Mouse (Mus musculus): ENCODE measurements around the gene Sox5. TPM values are rescaled to one million over a fixed set of nuclear protein-coding genes. Genes with fewer than 3 reads are reported as not detected.
A peak's percentile ranks its signal among the peaks of the same experiment; 100 is the strongest.

Gene Sox5
- polyA plus RNA-seq, 1 experiment = 0.81 TPM

GRCm38 (mm10) chr6:144681045-144681789 lies 100.6 kb downstream of the Sox5 start:
- TF ChIP-seq POLR2A (IDR thresholded peaks at IDR 0.05; ENCODE audit: control insufficient read depth, extremely low read depth, insufficient read depth, low read length, poor library complexity) = no peak
- TF ChIP-seq CTCF (IDR thresholded peaks at IDR 0.05; ENCODE audit: borderline replicate concordance, control insufficient read depth, extremely low read depth, insufficient read depth, low read length, poor library complexity) = no peak
- Histone ChIP-seq H3K36me3 (ENCODE audit: control insufficient read depth, insufficient read depth, low read length) (no peaks in the 10 kb centered on the region), H3K4me3 (ENCODE audit: control insufficient read depth, insufficient read depth, low read length) (no peak overlapping the region), H3K27ac (ENCODE audit: control insufficient read depth, insufficient read depth, low read length) (no peak overlapping the region), H3K27me3 (ENCODE audit: control insufficient read depth, insufficient read depth, low read length) (no peaks in the 10 kb centered on the region), H3K4me1 (replicated peaks; ENCODE audit: control insufficient read depth, insufficient read depth, low read length) (peaks cover 8% of the 10 kb centered on the region)
- WGBS = 90% methylated on average over 12 of the region's 12 CpGs
- DNase-seq = no peak

- WGBS = 13% methylated on average over 9 of the region's 9 CpGs
- Histone ChIP-seq H3K27me3 (ENCODE audit: control insufficient read depth, insufficient read depth, low read length) (no peaks in the 10 kb centered on the region), H3K36me3 (ENCODE audit: control insufficient read depth, insufficient read depth, low read length) (no peaks in the 10 kb centered on the region), H3K4me1 (replicated peaks; ENCODE audit: control insufficient read depth, insufficient read depth, low read length) (peaks cover 15% of the 10 kb centered on the region), H3K4me3 (ENCODE audit: control insufficient read depth, insufficient read depth, low read length) (peak overlapping the region; percentile 30; the same call in 1 of the 2 replicates), H3K27ac (ENCODE audit: control insufficient read depth, insufficient read depth, low read length) (0 out of 2 replicates have a peak overlapping the region, but pooled peaks have one; percentile 56)
- DNase-seq = peak; percentile 27
- TF ChIP-seq POLR2A (IDR thresholded peaks at IDR 0.05; ENCODE audit: control insufficient read depth, extremely low read depth, insufficient read depth, low read length, poor library complexity) = no peak
Measured at GRCm38 (mm10) chr6:144677491-144678133, 104.2 kb downstream of the Sox5 start.

- H3K4me3 ChIP-seq (ENCODE audit: control insufficient read depth, insufficient read depth, low read length) = no peak overlapping the region
- 96% methylated on average over 6 of the region's 6 CpGs for WGBS
- DNase-seq = no peak
- no peak overlapping the region for H3K27ac ChIP-seq (ENCODE audit: control insufficient read depth, insufficient read depth, low read length)
- TF ChIP-seq POLR2A (IDR thresholded peaks at IDR 0.05; ENCODE audit: control insufficient read depth, extremely low read depth, insufficient read depth, low read length, poor library complexity) (no peak), CTCF (IDR thresholded peaks at IDR 0.05; ENCODE audit: borderline replicate concordance, control insufficient read depth, extremely low read depth, insufficient read depth, low read length, poor library complexity) (no peak)
- H3K36me3 ChIP-seq (ENCODE audit: control insufficient read depth, insufficient read depth, low read length) = no peaks in the 10 kb centered on the region
- H3K4me1 ChIP-seq (replicated peaks; ENCODE audit: control insufficient read depth, insufficient read depth, low read length) = peaks cover 19% of the 10 kb centered on the region
- no peaks in the 10 kb centered on the region for H3K27me3 ChIP-seq (ENCODE audit: control insufficient read depth, insufficient read depth, low read length)
Measured at GRCm38 (mm10) chr6:144675111-144675510, 106.7 kb downstream of the Sox5 start.

DNA sequence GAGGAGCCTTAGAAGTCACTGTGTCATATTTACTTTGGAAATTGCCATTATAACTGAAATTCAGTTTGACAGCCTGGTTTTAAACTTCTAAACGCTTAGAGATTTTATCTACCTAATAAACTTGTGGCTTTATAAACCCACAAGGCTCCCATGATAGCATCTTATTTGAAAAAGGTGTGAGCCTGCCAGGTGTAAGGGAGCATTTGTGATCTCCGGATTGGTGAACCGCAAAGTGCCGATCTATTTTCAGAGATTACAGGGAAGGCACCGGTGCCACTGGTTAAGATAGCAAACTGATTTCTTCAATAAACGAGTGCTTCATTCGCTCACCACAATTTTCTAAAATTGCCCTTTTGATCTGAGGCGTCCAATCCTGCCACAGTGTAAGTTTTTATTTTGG lies 107.9 kb downstream of the Sox5 start:
- Histone ChIP-seq H3K36me3 (ENCODE audit: control insufficient read depth, insufficient read depth, low read length) (no peaks in the 10 kb centered on the region), H3K4me3 (ENCODE audit: control insufficient read depth, insufficient read depth, low read length) (no peak overlapping the region), H3K27ac (ENCODE audit: control insufficient read depth, insufficient read depth, low read length) (no peak overlapping the region), H3K27me3 (ENCODE audit: control insufficient read depth, insufficient read depth, low read length) (no peaks in the 10 kb centered on the region), H3K4me1 (replicated peaks; ENCODE audit: control insufficient read depth, insufficient read depth, low read length) (peaks cover 19% of the 10 kb centered on the region)
- peak; percentile 20 for DNase-seq
- WGBS = 8% methylated on average over 8 of the region's 8 CpGs
- TF ChIP-seq POLR2A (IDR thresholded peaks at IDR 0.05; ENCODE audit: control insufficient read depth, extremely low read depth, insufficient read depth, low read length, poor library complexity) (no peak), CTCF (IDR thresholded peaks at IDR 0.05; ENCODE audit: borderline replicate concordance, control insufficient read depth, extremely low read depth, insufficient read depth, low read length, poor library complexity) (no peak)

- WGBS = 6% methylated on average over 3 of the region's 3 CpGs
Measured at GRCm38 (mm10) chr6:144670433-144671167, 111.2 kb downstream of the Sox5 start.

DNA sequence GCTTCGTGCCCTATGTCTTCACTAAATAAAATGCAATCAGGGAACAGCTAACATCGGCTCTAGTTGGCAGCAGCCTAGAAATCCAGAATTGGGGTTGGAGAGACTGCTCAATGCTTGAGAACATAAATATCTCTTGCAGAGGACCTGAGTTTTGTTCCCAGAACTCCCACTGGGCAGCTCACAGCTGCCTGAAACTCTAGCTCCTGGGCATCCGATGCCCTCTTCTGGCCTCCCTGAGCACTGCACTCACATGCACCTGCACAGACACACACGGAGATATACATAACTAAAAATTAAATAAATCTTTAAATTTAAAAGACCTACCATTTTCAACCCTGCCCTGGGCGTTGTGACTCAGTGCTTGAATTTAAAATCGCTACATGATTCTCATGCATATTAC lies 115.2 kb downstream of the Sox5 start:
- no peak for DNase-seq
- no peak overlapping the region for H3K27ac ChIP-seq (ENCODE audit: control insufficient read depth, insufficient read depth, low read length)
- H3K4me1 ChIP-seq (replicated peaks; ENCODE audit: control insufficient read depth, insufficient read depth, low read length) = peaks cover 3% of the 10 kb centered on the region; the same call in 1 of the 2 replicates
- H3K36me3 ChIP-seq (ENCODE audit: control insufficient read depth, insufficient read depth, low read length) = no peaks in the 10 kb centered on the region
- 98% methylated on average over 6 of the region's 6 CpGs for WGBS
- TF ChIP-seq POLR2A (IDR thresholded peaks at IDR 0.05; ENCODE audit: control insufficient read depth, extremely low read depth, insufficient read depth, low read length, poor library complexity) (no peak), CTCF (IDR thresholded peaks at IDR 0.05; ENCODE audit: borderline replicate concordance, control insufficient read depth, extremely low read depth, insufficient read depth, low read length, poor library complexity) (no peak)
- H3K4me3 ChIP-seq (ENCODE audit: control insufficient read depth, insufficient read depth, low read length) = no peak overlapping the region
- H3K27me3 ChIP-seq (ENCODE audit: control insufficient read depth, insufficient read depth, low read length) = no peaks in the 10 kb centered on the region

More at GRCm38 (mm10) chr6:144670433-144671167, 111.2 kb downstream of the Sox5 start:
- Histone ChIP-seq H3K4me3 (ENCODE audit: control insufficient read depth, insufficient read depth, low read length) (no peak overlapping the region), H3K27ac (ENCODE audit: control insufficient read depth, insufficient read depth, low read length) (no peak overlapping the region; the same call in 1 of the 2 replicates), H3K36me3 (ENCODE audit: control insufficient read depth, insufficient read depth, low read length) (no peaks in the 10 kb centered on the region), H3K27me3 (ENCODE audit: control insufficient read depth, insufficient read depth, low read length) (no peaks in the 10 kb centered on the region), H3K4me1 (replicated peaks; ENCODE audit: control insufficient read depth, insufficient read depth, low read length) (peaks cover 11% of the 10 kb centered on the region; the same call in 1 of the 2 replicates)
- no peak for TF ChIP-seq POLR2A (IDR thresholded peaks at IDR 0.05; ENCODE audit: control insufficient read depth, extremely low read depth, insufficient read depth, low read length, poor library complexity)
- TF ChIP-seq CTCF (IDR thresholded peaks at IDR 0.05; ENCODE audit: borderline replicate concordance, control insufficient read depth, extremely low read depth, insufficient read depth, low read length, poor library complexity) = no peak
- peak; percentile 39 for DNase-seq
